Mouse (Mus musculus) forebrain, embryonic 16.5 days (tissue): ENCODE results near the gene Ddx54. TPM values are rescaled to one million over a fixed set of nuclear protein-coding genes. Genes with fewer than 3 reads are reported as not detected.

Experiments used
- ATAC-seq: fragments of 200-750 bp; cut with Nextera tagmentation; 2 replicates; pipeline ENCODE4 v1.8.0; 2017; ENCODE audit warnings: mild to moderate bottlenecking, moderate library complexity
- H3K27ac ChIP-seq: fragments of 300-500 bp; sonication (generic); 2 replicates; pipeline ENCODE4 v1.5.1; 2014; ENCODE audit warnings: low read length, control low read depth
- H3K27me3 ChIP-seq: fragments of 300-500 bp; sonication (generic); replicated peaks from 2 replicates; pipeline ENCODE4 v1.6.1; 2014; ENCODE audit warnings: low read length; ENCODE audit not compliant: control insufficient read depth, insufficient read depth
- H3K36me3 ChIP-seq: fragments of 300-500 bp; sonication (generic); 2 replicates; pipeline ENCODE4 v1.6.1; 2014; ENCODE audit not compliant: control insufficient read depth, insufficient read depth
- H3K4me1 ChIP-seq: fragments of 300-500 bp; sonication (generic); replicated peaks from 2 replicates; pipeline ENCODE4 v1.6.1; 2014; ENCODE audit warnings: low read length; ENCODE audit not compliant: control insufficient read depth, insufficient read depth
- H3K4me2 ChIP-seq: fragments of 300-500 bp; sonication (generic); 2 replicates; pipeline ENCODE4 v1.6.1; 2014; ENCODE audit warnings: mild to moderate bottlenecking, low read length, control low read depth
- H3K4me3 ChIP-seq: fragments of 300-500 bp; sonication (generic); replicated peaks from 2 replicates; pipeline ENCODE4 v1.5.1; 2014; ENCODE audit warnings: mild to moderate bottlenecking, low read length, control low read depth
- H3K9ac ChIP-seq: fragments of 300-500 bp; sonication (generic); replicated peaks from 2 replicates; pipeline ENCODE4 v1.6.1; 2014; ENCODE audit warnings: low read depth, low read length, control low read depth
- H3K9me3 ChIP-seq: fragments of 300-500 bp; sonication (generic); 2 replicates; pipeline ENCODE4 v1.6.1; 2016; ENCODE audit warnings: low read length; ENCODE audit not compliant: control insufficient read depth
- WGBS: fragments of 180-500 bp; shearing (Covaris S2); extraction: QIAGEN DNeasy Blood & Tissue Kit; methylation state at CpG from one replicate; pipeline ENCODE4 v1.1.7; 2014; 5-methylcytosine and 5-hydroxymethylcytosine counted together
- polyA plus RNA-seq: library from polyadenylated mRNA; unstranded; fragments of >200 nt; fragmentation: Nextera tagmentation; extraction: Ambion mirVana; gene quantifications from 2 replicates; pipeline ENCODE4 v1.2.1, GENCODE M21; 2015

Gene Ddx54
- 49.2 and 49.3 TPM in 2 replicates for polyA plus RNA-seq

- H3K27ac ChIP-seq: peak within 1 kb of the TSS; percentile 89
- peak within 1 kb of the TSS; percentile 67 for H3K9ac ChIP-seq
- peak within 1 kb of the TSS; percentile 80 for H3K4me3 ChIP-seq
- peak within 1 kb of the TSS; percentile 74 for H3K4me2 ChIP-seq
- H3K4me1 ChIP-seq: peaks cover 23% of the 10 kb centered on the region
- H3K27me3 ChIP-seq: no peaks in the 10 kb centered on the region
- WGBS: 0% methylated on average over 22 of the region's 22 CpGs
- ATAC-seq: peak; percentile 82
- no peaks in the 10 kb centered on the region for H3K36me3 ChIP-seq
- H3K9me3 ChIP-seq: peaks cover 2% of the 10 kb centered on the region; the same call in 1 of the 2 replicates
Measured at GRCm38 (mm10) chr5:120612442-120612821, at the start of gene Ddx54, which contains the start of gene Rita1. TSS of gene Ddx54 (plus strand) at chr5:120612739. TSS of gene Rita1 (minus strand) at chr5:120612589.

DNA sequence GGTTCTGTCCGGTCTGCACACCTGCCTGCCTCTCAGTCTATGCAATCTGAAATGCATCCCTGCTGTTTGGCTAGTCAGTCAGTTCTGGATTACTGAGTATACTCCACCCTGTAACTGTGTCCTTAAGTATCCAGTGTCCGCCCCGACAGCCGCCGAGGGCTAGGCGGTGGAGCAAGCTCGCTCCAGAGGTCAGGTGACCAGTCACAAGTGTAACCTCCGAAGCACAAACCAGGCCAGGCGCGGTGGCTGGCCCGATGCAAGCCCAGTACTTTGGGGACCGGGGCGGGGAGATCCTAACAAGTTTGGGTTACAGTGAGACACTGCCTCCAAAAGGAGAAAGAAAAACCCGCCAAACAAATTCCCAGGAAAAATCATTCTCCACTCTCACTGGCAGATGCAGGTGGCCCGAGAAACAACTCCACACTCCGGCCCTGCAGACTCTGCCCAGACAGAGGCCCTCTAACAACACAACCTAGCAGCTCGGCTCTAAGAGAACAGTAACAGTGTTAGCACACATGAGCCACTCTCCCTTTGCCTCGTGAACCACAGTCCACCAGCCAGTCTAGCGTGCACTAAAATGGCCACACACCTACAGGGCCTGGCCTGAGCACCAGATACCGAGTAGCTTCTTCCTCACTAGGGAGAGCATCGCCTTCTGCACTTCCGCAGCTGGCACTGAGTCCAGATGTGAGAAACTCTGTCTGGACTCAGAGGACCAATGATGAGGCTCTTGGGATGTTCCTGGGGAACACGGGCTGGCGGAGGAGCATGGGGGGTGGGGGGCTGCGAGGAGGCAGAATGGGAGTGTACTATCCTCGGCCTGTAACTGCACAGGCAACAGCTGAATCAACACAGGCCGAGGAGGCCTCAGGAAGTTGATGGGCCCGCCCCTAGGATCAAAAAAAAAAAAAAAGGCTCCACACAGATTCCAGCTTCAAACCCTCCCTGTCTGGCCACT is 49.3 kb upstream of the Ddx54 start:
- H3K4me1 ChIP-seq: peaks cover 48% of the 10 kb centered on the region
- H3K4me3 ChIP-seq: no peak overlapping the region
- H3K4me2 ChIP-seq: no peak overlapping the region
- no peaks in the 10 kb centered on the region for H3K9me3 ChIP-seq
- no peaks in the 10 kb centered on the region for H3K27me3 ChIP-seq
- no peak for ATAC-seq
- no peak overlapping the region for H3K9ac ChIP-seq
- H3K27ac ChIP-seq: peak overlapping the region; percentile 33; the same call in 1 of the 2 replicates
- no peaks in the 10 kb centered on the region; the same call in 1 of the 2 replicates for H3K36me3 ChIP-seq
- 64% methylated on average over 28 of the region's 28 CpGs for WGBS

- ATAC-seq: no peak
- no peaks in the 10 kb centered on the region for H3K27me3 ChIP-seq
- no peaks in the 10 kb centered on the region; the same call in 1 of the 2 replicates for H3K36me3 ChIP-seq
- no peak overlapping the region for H3K4me2 ChIP-seq
- H3K4me1 ChIP-seq: peaks cover 54% of the 10 kb centered on the region
- H3K9me3 ChIP-seq: no peaks in the 10 kb centered on the region
- no peak overlapping the region for H3K4me3 ChIP-seq
- H3K27ac ChIP-seq: no peak overlapping the region
- H3K9ac ChIP-seq: no peak overlapping the region
- 70% methylated on average over 4 of the region's 4 CpGs for WGBS
Measured at GRCm38 (mm10) chr5:120563914-120564311, 48.6 kb upstream of the Ddx54 start.

DNA sequence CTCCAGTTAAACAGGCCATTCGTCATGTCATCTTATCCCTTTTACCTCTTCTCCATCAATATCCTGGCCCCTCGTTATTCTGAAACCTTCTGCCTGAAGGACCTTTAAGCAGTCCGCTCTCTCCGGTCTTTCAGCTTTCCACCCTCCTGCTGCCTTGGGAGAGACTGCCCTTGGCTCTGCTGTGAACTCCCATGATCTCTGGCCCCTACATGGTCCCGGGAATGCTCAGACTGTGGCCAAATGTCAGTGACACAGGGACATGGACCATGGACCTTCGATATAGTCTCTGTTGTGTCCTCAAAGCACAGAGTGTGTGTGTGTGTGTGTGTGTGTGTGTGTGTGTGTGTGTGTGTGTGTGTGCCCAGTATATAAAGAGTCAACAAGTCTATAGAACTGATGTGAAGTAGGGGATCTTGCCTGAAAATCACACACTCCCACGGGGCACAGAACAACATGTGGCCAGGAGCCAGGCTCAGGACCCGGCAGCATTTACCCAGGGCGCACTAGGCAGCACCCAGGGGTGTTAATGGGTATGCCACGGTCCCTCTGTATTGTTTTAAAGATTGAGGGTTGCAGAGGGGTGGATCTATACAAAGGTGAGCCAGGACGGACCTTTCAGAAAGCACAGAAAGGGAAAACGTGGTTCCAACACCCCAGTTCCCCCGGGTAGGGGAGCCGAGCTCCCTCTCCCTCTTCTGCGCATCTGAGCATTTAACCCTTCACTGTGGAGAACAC is 47.2 kb upstream of the Ddx54 start:
- Histone ChIP-seq H3K4me3 (no peak overlapping the region), H3K9me3 (no peaks in the 10 kb centered on the region), H3K27me3 (no peaks in the 10 kb centered on the region), H3K4me1 (peaks cover 62% of the 10 kb centered on the region), H3K9ac (peak overlapping the region; percentile 12), H3K27ac (peak overlapping the region; percentile 91), H3K4me2 (0 out of 2 replicates have a peak overlapping the region, but pooled peaks have one; percentile 23), H3K36me3 (no peaks in the 10 kb centered on the region; the same call in 1 of the 2 replicates)
- peak; percentile 35; the same call in 1 of the 2 replicates for ATAC-seq
- 16% methylated on average over 15 of the region's 15 CpGs for WGBS

- ATAC-seq: peak; percentile 82
- peak overlapping the region; percentile 23 for H3K4me2 ChIP-seq
- H3K9ac ChIP-seq: peak overlapping the region; percentile 12
- H3K4me1 ChIP-seq: peaks cover 64% of the 10 kb centered on the region
- H3K36me3 ChIP-seq: no peaks in the 10 kb centered on the region; the same call in 1 of the 2 replicates
- H3K27ac ChIP-seq: peak overlapping the region; percentile 91
- H3K27me3 ChIP-seq: no peaks in the 10 kb centered on the region
- no peak overlapping the region for H3K4me3 ChIP-seq
- 9% methylated on average over 5 of the region's 5 CpGs for WGBS
- H3K9me3 ChIP-seq: no peaks in the 10 kb centered on the region
Measured at GRCm38 (mm10) chr5:120566101-120566500, 46.4 kb upstream of the Ddx54 start.

DNA sequence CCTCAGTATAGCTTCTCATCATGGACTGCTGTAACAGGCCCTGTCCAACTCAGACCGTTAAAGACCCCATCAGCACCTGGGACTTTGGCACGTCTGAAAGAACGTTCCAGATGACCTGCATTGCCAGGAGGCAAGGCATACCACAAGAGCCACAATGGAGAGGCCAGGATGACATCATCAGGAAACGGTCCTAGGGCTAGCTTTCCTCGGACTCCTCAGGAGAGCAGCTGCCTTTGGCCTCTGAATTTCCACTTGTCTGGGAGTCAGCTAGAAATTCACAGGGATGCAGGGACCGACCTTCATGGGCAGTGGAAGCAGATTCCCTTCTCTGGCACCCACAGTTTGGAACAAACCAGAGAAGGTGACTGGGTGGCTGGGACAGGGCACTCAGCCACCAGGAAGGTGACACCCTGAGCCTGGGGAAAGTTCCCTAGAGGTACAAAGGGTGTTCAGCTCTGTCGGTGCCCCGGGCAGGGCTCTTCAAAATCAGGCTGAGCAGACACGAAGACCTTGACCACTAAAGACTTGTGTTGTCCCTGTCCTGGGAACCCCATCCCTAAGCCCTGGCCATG is 45.8 kb upstream of the Ddx54 start:
- WGBS: 28% methylated on average over 9 of the region's 9 CpGs
- H3K4me2 ChIP-seq: no peak overlapping the region; the same call in none of the 2 replicates
- H3K27ac ChIP-seq: peak overlapping the region; percentile 91
- 0 out of 2 replicates have a peak, but pooled peaks have one; percentile 1 for ATAC-seq
- peaks cover 65% of the 10 kb centered on the region for H3K4me1 ChIP-seq
- peak overlapping the region; percentile 5; the same call in 1 of the 2 replicates for H3K9ac ChIP-seq
- no peaks in the 10 kb centered on the region for H3K27me3 ChIP-seq
- no peak overlapping the region for H3K4me3 ChIP-seq
- H3K9me3 ChIP-seq: no peaks in the 10 kb centered on the region
- H3K36me3 ChIP-seq: no peaks in the 10 kb centered on the region; the same call in 1 of the 2 replicates

- H3K4me1 ChIP-seq: peaks cover 67% of the 10 kb centered on the region
- 10% methylated on average over 21 of the region's 21 CpGs for WGBS
- H3K27me3 ChIP-seq: no peaks in the 10 kb centered on the region
- no peaks in the 10 kb centered on the region for H3K36me3 ChIP-seq
- H3K27ac ChIP-seq: peak overlapping the region; percentile 91
- H3K4me3 ChIP-seq: no peak overlapping the region
- no peaks in the 10 kb centered on the region for H3K9me3 ChIP-seq
- peak overlapping the region; percentile 34 for H3K4me2 ChIP-seq
- peak; percentile 19 for ATAC-seq
- peak overlapping the region; percentile 5; the same call in 1 of the 2 replicates for H3K9ac ChIP-seq
Measured at GRCm38 (mm10) chr5:120567253-120567701, 45.3 kb upstream of the Ddx54 start.

GRCm38 (mm10) chr5:120567761-120568211 is 44.8 kb upstream of the Ddx54 start:
- ATAC-seq: peak; percentile 46; the same call in 1 of the 2 replicates

More at GRCm38 (mm10) chr5:120567761-120568211, 44.8 kb upstream of the Ddx54 start:
- H3K36me3 ChIP-seq: no peaks in the 10 kb centered on the region
- H3K9me3 ChIP-seq: no peaks in the 10 kb centered on the region
- peak overlapping the region; percentile 91 for H3K27ac ChIP-seq
- 10% methylated on average over 14 of the region's 14 CpGs for WGBS
- H3K27me3 ChIP-seq: no peaks in the 10 kb centered on the region
- H3K4me1 ChIP-seq: peaks cover 67% of the 10 kb centered on the region
- H3K9ac ChIP-seq: peak overlapping the region; percentile 37; the same call in 1 of the 2 replicates
- H3K4me2 ChIP-seq: peak overlapping the region; percentile 34
- H3K4me3 ChIP-seq: no peak overlapping the region
